Mouse (Mus musculus) kidney, embryonic 15.5 days (tissue): Measurements from ENCODE around the gene Kcnk1. TPM values are rescaled to one million over a fixed set of nuclear protein-coding genes. Genes with fewer than 3 reads are reported as not detected.

Source experiments
- ATAC-seq: fragments of 200-750 bp; cut with Nextera tagmentation; replicated peaks from 2 replicates; pipeline ENCODE4 v1.8.0; 2017; ENCODE audit warnings: moderate TSS enrichment; ENCODE audit not compliant: low FRiP score
- H3K27ac ChIP-seq: fragments of 300-500 bp; sonication (generic); 2 replicates; pipeline ENCODE4 v1.5.1; 2015; ENCODE audit warnings: mild to moderate bottlenecking, inconsistent platforms
- H3K27me3 ChIP-seq: fragments of 300-500 bp; sonication (generic); 2 replicates; pipeline ENCODE4 v1.6.1; 2015; ENCODE audit warnings: inconsistent platforms
- H3K36me3 ChIP-seq: fragments of 300-500 bp; sonication (generic); 2 replicates; pipeline ENCODE4 v1.6.1; 2015; ENCODE audit warnings: inconsistent platforms
- H3K4me1 ChIP-seq: fragments of 300-500 bp; sonication (generic); 2 replicates; pipeline ENCODE4 v1.6.1; 2015; ENCODE audit warnings: inconsistent platforms
- H3K4me2 ChIP-seq: fragments of 300-500 bp; sonication (generic); 2 replicates; pipeline ENCODE4 v1.6.1; 2015; ENCODE audit warnings: moderate library complexity, mild to moderate bottlenecking, inconsistent platforms
- H3K4me3 ChIP-seq: fragments of 300-500 bp; sonication (generic); replicated peaks from 2 replicates; pipeline ENCODE4 v1.5.1; 2015; ENCODE audit warnings: mild to moderate bottlenecking, inconsistent platforms
- H3K9ac ChIP-seq: fragments of 300-500 bp; sonication (generic); 2 replicates; pipeline ENCODE4 v1.6.1; 2015; ENCODE audit warnings: mild to moderate bottlenecking, inconsistent platforms
- H3K9me3 ChIP-seq: fragments of 300-500 bp; sonication (generic); replicated peaks from 2 replicates; pipeline ENCODE4 v1.6.1; 2016; ENCODE audit warnings: inconsistent platforms
- WGBS: fragments of 180-500 bp; shearing (Covaris S2); methylation state at CpG from one replicate; pipeline ENCODE4 v1.1.7; 2015; ENCODE audit warnings: mixed read lengths; 5-methylcytosine and 5-hydroxymethylcytosine counted together
- polyA plus RNA-seq: library from polyadenylated mRNA; unstranded; fragments of >200 nt; fragmentation: Nextera tagmentation; extraction: Ambion mirVana; gene quantifications from 2 replicates; pipeline ENCODE4 v1.2.1, GENCODE M21; 2015

Kcnk1 gene
- polyA plus RNA-seq, 1 experiment from 2014 or later: 39.2 TPM

- H3K4me2 ChIP-seq: peak overlapping the region; percentile 89
- no peaks in the 10 kb centered on the region for H3K36me3 ChIP-seq
- ATAC-seq: no peak
- peak overlapping the region; percentile 60 for H3K4me3 ChIP-seq
- H3K27ac ChIP-seq: no peak overlapping the region
- WGBS: 66% methylated on average over 5 of the region's 5 CpGs
- H3K9ac ChIP-seq: no peak overlapping the region
- H3K4me1 ChIP-seq: peaks cover 39% of the 10 kb centered on the region
- peaks cover 41% of the 10 kb centered on the region for H3K27me3 ChIP-seq
- H3K9me3 ChIP-seq: no peaks in the 10 kb centered on the region
These were observed 2.6 kb downstream of the Kcnk1 start for GRCm38 (mm10) chr8:125997550-125997949.

GRCm38 (mm10) chr8:125999842-126000395 is 4.9 kb downstream of the Kcnk1 start:
- 63% methylated on average over 7 of the region's 7 CpGs for WGBS
- no peak for ATAC-seq
- Histone ChIP-seq H3K27me3 (peaks cover 20% of the 10 kb centered on the region), H3K4me3 (no peak overlapping the region), H3K36me3 (no peaks in the 10 kb centered on the region), H3K4me1 (peaks cover 39% of the 10 kb centered on the region), H3K27ac (no peak overlapping the region), H3K9me3 (no peaks in the 10 kb centered on the region), H3K9ac (0 out of 2 replicates have a peak overlapping the region, but pooled peaks have one; percentile 4), H3K4me2 (no peak overlapping the region)

GRCm38 (mm10) chr8:126003546-126003945 is 8.6 kb downstream of the Kcnk1 start:
- Histone ChIP-seq H3K27me3 (no peaks in the 10 kb centered on the region; the same call in 1 of the 2 replicates), H3K4me1 (peaks cover 24% of the 10 kb centered on the region), H3K4me3 (no peak overlapping the region), H3K9ac (no peak overlapping the region), H3K27ac (no peak overlapping the region), H3K9me3 (no peaks in the 10 kb centered on the region), H3K36me3 (no peaks in the 10 kb centered on the region), H3K4me2 (no peak overlapping the region)
- 89% methylated on average over 6 of the region's 6 CpGs for WGBS
- no peak for ATAC-seq

GRCm38 (mm10) chr8:126004953-126005352 is 10.0 kb downstream of the Kcnk1 start:
- peaks cover 17% of the 10 kb centered on the region; the same call in 1 of the 2 replicates for H3K4me1 ChIP-seq
- no peaks in the 10 kb centered on the region for H3K9me3 ChIP-seq
- no peak overlapping the region for H3K9ac ChIP-seq
- ATAC-seq: no peak
- H3K27ac ChIP-seq: no peak overlapping the region
- H3K4me2 ChIP-seq: no peak overlapping the region
- H3K36me3 ChIP-seq: no peaks in the 10 kb centered on the region
- no peak overlapping the region for H3K4me3 ChIP-seq
- WGBS: 79% methylated on average over 7 of the region's 7 CpGs
- H3K27me3 ChIP-seq: no peaks in the 10 kb centered on the region

- no peaks in the 10 kb centered on the region for H3K36me3 ChIP-seq
- 83% methylated on average over 11 of the region's 11 CpGs for WGBS
These were observed 11.5 kb downstream of the Kcnk1 start for GRCm38 (mm10) chr8:126006310-126006990.

GRCm38 (mm10) chr8:126007538-126008330 is 12.8 kb downstream of the Kcnk1 start:
- ATAC-seq: no peak
- H3K27me3 ChIP-seq: no peaks in the 10 kb centered on the region
- peaks cover 17% of the 10 kb centered on the region; the same call in 1 of the 2 replicates for H3K4me1 ChIP-seq
- no peak overlapping the region for H3K4me2 ChIP-seq
- H3K36me3 ChIP-seq: no peaks in the 10 kb centered on the region
- no peak overlapping the region for H3K27ac ChIP-seq
- no peak overlapping the region for H3K9ac ChIP-seq
- H3K9me3 ChIP-seq: no peaks in the 10 kb centered on the region
- 70% methylated on average over 19 of the region's 19 CpGs for WGBS
- no peak overlapping the region for H3K4me3 ChIP-seq

More at GRCm38 (mm10) chr8:126006310-126006990, 11.5 kb downstream of the Kcnk1 start:
- peaks cover 17% of the 10 kb centered on the region; the same call in 1 of the 2 replicates for H3K4me1 ChIP-seq
- no peak overlapping the region for H3K4me3 ChIP-seq
- ATAC-seq: no peak
- no peak overlapping the region for H3K27ac ChIP-seq
- no peak overlapping the region for H3K9ac ChIP-seq
- no peaks in the 10 kb centered on the region for H3K9me3 ChIP-seq
- no peak overlapping the region for H3K4me2 ChIP-seq
- H3K27me3 ChIP-seq: no peaks in the 10 kb centered on the region

GRCm38 (mm10) chr8:126008945-126009344 is 14.0 kb downstream of the Kcnk1 start:
- H3K4me1 ChIP-seq: peaks cover 12% of the 10 kb centered on the region; the same call in 1 of the 2 replicates
- no peak for ATAC-seq
- H3K4me3 ChIP-seq: no peak overlapping the region
- no peak overlapping the region for H3K27ac ChIP-seq
- no peaks in the 10 kb centered on the region for H3K9me3 ChIP-seq
- no peak overlapping the region for H3K4me2 ChIP-seq
- WGBS: 88% methylated on average over 2 of the region's 2 CpGs
- H3K27me3 ChIP-seq: no peaks in the 10 kb centered on the region
- H3K36me3 ChIP-seq: no peaks in the 10 kb centered on the region
- no peak overlapping the region for H3K9ac ChIP-seq

GRCm38 (mm10) chr8:126010900-126011299 is 15.9 kb downstream of the Kcnk1 start:
- Histone ChIP-seq H3K36me3 (no peaks in the 10 kb centered on the region), H3K27ac (no peak overlapping the region), H3K4me2 (no peak overlapping the region), H3K4me3 (no peak overlapping the region), H3K27me3 (no peaks in the 10 kb centered on the region), H3K9me3 (no peaks in the 10 kb centered on the region), H3K9ac (no peak overlapping the region), H3K4me1 (peaks cover 12% of the 10 kb centered on the region; the same call in 1 of the 2 replicates)
- WGBS: 77% methylated on average over 3 of the region's 3 CpGs
- no peak for ATAC-seq

GRCm38 (mm10) chr8:126012334-126012733 is 17.4 kb downstream of the Kcnk1 start:
- Histone ChIP-seq H3K36me3 (no peaks in the 10 kb centered on the region), H3K4me1 (0 out of 2 replicates have a peak, but pooled peaks cover 10% of the 10 kb centered on the region), H3K9ac (no peak overlapping the region), H3K4me3 (no peak overlapping the region), H3K9me3 (no peaks in the 10 kb centered on the region), H3K27ac (no peak overlapping the region), H3K27me3 (no peaks in the 10 kb centered on the region), H3K4me2 (no peak overlapping the region)
- no peak for ATAC-seq
- 85% methylated on average over 6 of the region's 6 CpGs for WGBS

GRCm38 (mm10) chr8:126013646-126014045 is 18.7 kb downstream of the Kcnk1 start:
- Histone ChIP-seq H3K27me3 (no peaks in the 10 kb centered on the region), H3K4me2 (no peak overlapping the region), H3K9me3 (no peaks in the 10 kb centered on the region), H3K4me3 (no peak overlapping the region), H3K27ac (no peak overlapping the region), H3K36me3 (no peaks in the 10 kb centered on the region), H3K9ac (no peak overlapping the region), H3K4me1 (0 out of 2 replicates have a peak, but pooled peaks cover 7% of the 10 kb centered on the region)
- ATAC-seq: no peak
- WGBS: 87% methylated on average over 5 of the region's 5 CpGs

- H3K9me3 ChIP-seq: no peaks in the 10 kb centered on the region
- H3K4me3 ChIP-seq: no peak overlapping the region
- H3K4me2 ChIP-seq: no peak overlapping the region
- peaks cover 7% of the 10 kb centered on the region; the same call in 1 of the 2 replicates for H3K4me1 ChIP-seq
- WGBS: 93% methylated on average over 8 of the region's 8 CpGs
- no peaks in the 10 kb centered on the region for H3K27me3 ChIP-seq
- no peak for ATAC-seq
- H3K36me3 ChIP-seq: no peaks in the 10 kb centered on the region
- no peak overlapping the region for H3K9ac ChIP-seq
- no peak overlapping the region for H3K27ac ChIP-seq
These were observed 27.0 kb downstream of the Kcnk1 start for GRCm38 (mm10) chr8:126021932-126022331.
